Mouse (Mus musculus) kidney, embryonic 16.5 days (tissue): Measurements from ENCODE around the gene Slc5a12. TPM values are rescaled to one million over a fixed set of nuclear protein-coding genes. Genes with fewer than 3 reads are reported as not detected.

ENCODE experiments used
- ATAC-seq: fragments of 200-750 bp; cut with Nextera tagmentation; 2 replicates; pipeline ENCODE4 v1.8.0; 2017; ENCODE audit warnings: moderate TSS enrichment; ENCODE audit not compliant: low FRiP score, low TSS enrichment
- H3K27ac ChIP-seq: fragments of 300-500 bp; sonication (generic); 2 replicates; pipeline ENCODE4 v1.5.1; 2014; ENCODE audit warnings: low read length
- H3K27me3 ChIP-seq: fragments of 300-500 bp; sonication (generic); 2 replicates; pipeline ENCODE4 v1.6.1; 2014; ENCODE audit warnings: low read length, control low read depth, mixed read lengths; ENCODE audit not compliant: insufficient read depth
- H3K36me3 ChIP-seq: fragments of 300-500 bp; sonication (generic); 2 replicates; pipeline ENCODE4 v1.6.1; 2014; ENCODE audit warnings: low read length, control low read depth, mixed read lengths; ENCODE audit not compliant: insufficient read depth
- H3K4me1 ChIP-seq: fragments of 300-500 bp; sonication (generic); 2 replicates; pipeline ENCODE4 v1.6.1; 2014; ENCODE audit warnings: low read length, control low read depth, mixed read lengths; ENCODE audit not compliant: insufficient read depth
- H3K4me2 ChIP-seq: fragments of 300-500 bp; sonication (generic); replicated peaks from 2 replicates; pipeline ENCODE4 v1.6.1; 2014; ENCODE audit warnings: low read depth, low read length
- H3K4me3 ChIP-seq: fragments of 300-500 bp; sonication (generic); 2 replicates; pipeline ENCODE4 v1.5.1; 2014; ENCODE audit warnings: mild to moderate bottlenecking, low read length
- H3K9ac ChIP-seq: fragments of 300-500 bp; sonication (generic); replicated peaks from 2 replicates; pipeline ENCODE4 v1.6.1; 2014; ENCODE audit warnings: low read length
- H3K9me3 ChIP-seq: fragments of 300-500 bp; sonication (generic); 2 replicates; pipeline ENCODE4 v1.6.1; 2016; ENCODE audit warnings: low read length, control low read depth
- whole genome bisulfite sequencing: fragments of 180-500 bp; shearing (Covaris S2); extraction: QIAGEN DNeasy Blood & Tissue Kit; methylation state at CpG from one replicate; pipeline ENCODE4 v1.1.7; 2014; 5-methylcytosine and 5-hydroxymethylcytosine counted together
- polyA plus RNA-seq: library from polyadenylated mRNA; unstranded; fragments of >200 nt; fragmentation: Nextera tagmentation; extraction: Ambion mirVana; gene quantifications from 2 replicates; pipeline ENCODE4 v1.2.1, GENCODE M21; 2015

The Slc5a12 gene
- polyA plus RNA-seq: 3.7 TPM in 2 replicates

DNA sequence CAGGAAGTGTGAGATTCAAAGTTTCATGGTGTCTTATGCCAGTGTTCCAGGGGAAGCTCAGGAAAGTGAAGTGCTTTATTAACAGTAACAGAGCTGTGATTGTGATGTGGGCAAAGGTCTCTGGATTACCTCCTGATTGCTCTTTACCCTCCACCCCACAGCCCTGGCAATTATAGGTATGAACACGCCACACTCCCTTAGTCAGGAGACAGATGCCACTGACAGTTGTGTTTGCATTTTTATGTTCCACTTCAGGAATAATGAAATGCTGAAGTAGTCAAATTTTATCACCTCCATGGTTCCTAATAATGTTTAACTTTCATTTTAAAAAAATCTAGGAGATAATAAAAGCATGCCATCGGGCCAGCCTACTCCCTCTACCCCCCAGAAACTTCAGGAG lies at the start of gene Slc5a12:
TSS of gene Slc5a12 (plus strand) at position 367 of the 400 bp plus-strand sequence.
- 38% methylated on average over 2 of the region's 2 CpGs for WGBS
- ATAC-seq: no peak
- Histone ChIP-seq H3K4me2 (no peak within 1 kb of the TSS), H3K9ac (no peak within 1 kb of the TSS), H3K27me3 (no peaks in the 10 kb centered on the region), H3K4me3 (no peak within 1 kb of the TSS), H3K9me3 (no peaks in the 10 kb centered on the region), H3K4me1 (no peaks in the 10 kb centered on the region), H3K36me3 (no peaks in the 10 kb centered on the region), H3K27ac (no peak within 1 kb of the TSS)

GRCm38 (mm10) chr2:110556098-110556497 lies 41.0 kb upstream of the Slc5a12 start:
- no peaks in the 10 kb centered on the region for H3K4me1 ChIP-seq
- no peak overlapping the region for H3K9ac ChIP-seq
- H3K36me3 ChIP-seq: no peaks in the 10 kb centered on the region
- no peak overlapping the region for H3K4me3 ChIP-seq
- 30% methylated on average over 1 of the region's 1 CpGs for WGBS
- no peaks in the 10 kb centered on the region for H3K27me3 ChIP-seq
- no peak overlapping the region for H3K4me2 ChIP-seq
- H3K9me3 ChIP-seq: no peaks in the 10 kb centered on the region
- H3K27ac ChIP-seq: no peak overlapping the region
- ATAC-seq: no peak

- H3K4me1 ChIP-seq: no peaks in the 10 kb centered on the region
- no peaks in the 10 kb centered on the region for H3K27me3 ChIP-seq
- no peak overlapping the region for H3K27ac ChIP-seq
- no peaks in the 10 kb centered on the region for H3K9me3 ChIP-seq
- no peaks in the 10 kb centered on the region for H3K36me3 ChIP-seq
- no peak overlapping the region for H3K4me3 ChIP-seq
- no peak overlapping the region for H3K4me2 ChIP-seq
- 69% methylated on average over 2 of the region's 2 CpGs for WGBS
- no peak overlapping the region for H3K9ac ChIP-seq
- no peak for ATAC-seq
Observed at GRCm38 (mm10) chr2:110562621-110563020, 34.5 kb upstream of the Slc5a12 start.

GRCm38 (mm10) chr2:110564673-110565627 lies 32.1 kb upstream of the Slc5a12 start:
- Histone ChIP-seq H3K36me3 (no peaks in the 10 kb centered on the region), H3K4me2 (no peak overlapping the region), H3K9ac (no peak overlapping the region), H3K4me3 (no peak overlapping the region), H3K27me3 (no peaks in the 10 kb centered on the region), H3K4me1 (no peaks in the 10 kb centered on the region), H3K9me3 (no peaks in the 10 kb centered on the region), H3K27ac (no peak overlapping the region)
- WGBS: 32% methylated on average over 5 of the region's 5 CpGs
- peak; percentile 85 for ATAC-seq

DNA sequence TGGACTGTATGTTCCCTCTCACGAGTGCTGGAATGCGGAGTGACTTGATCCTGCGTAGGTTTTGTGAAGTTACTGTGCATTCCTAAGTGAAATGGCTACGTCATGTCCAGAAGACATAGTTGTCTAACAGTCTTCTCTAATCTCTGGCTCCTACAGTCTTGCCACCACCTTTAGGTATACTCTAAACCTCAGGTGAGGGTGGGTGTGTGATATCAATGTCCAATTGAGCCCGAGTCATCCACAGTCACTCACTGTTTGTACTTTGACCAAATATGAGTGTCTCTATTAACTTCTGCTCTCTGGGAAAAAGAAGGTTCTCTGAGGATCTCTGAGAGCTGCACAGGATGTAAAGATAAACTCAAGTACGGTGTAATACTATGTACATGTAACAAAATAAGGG lies 10.4 kb upstream of the Slc5a12 start:
- no peak overlapping the region for H3K27ac ChIP-seq
- no peak for ATAC-seq
- H3K4me1 ChIP-seq: no peaks in the 10 kb centered on the region
- no peak overlapping the region for H3K9ac ChIP-seq
- H3K4me2 ChIP-seq: no peak overlapping the region
- no peaks in the 10 kb centered on the region for H3K9me3 ChIP-seq
- no peaks in the 10 kb centered on the region for H3K27me3 ChIP-seq
- H3K36me3 ChIP-seq: no peaks in the 10 kb centered on the region
- no peak overlapping the region for H3K4me3 ChIP-seq
- WGBS: 84% methylated on average over 6 of the region's 6 CpGs

- 70% methylated on average over 1 of the region's 1 CpGs for WGBS
- no peaks in the 10 kb centered on the region for H3K4me1 ChIP-seq
- H3K27me3 ChIP-seq: no peaks in the 10 kb centered on the region
- no peak overlapping the region for H3K4me3 ChIP-seq
- H3K9ac ChIP-seq: no peak overlapping the region
- no peak overlapping the region for H3K27ac ChIP-seq
- H3K4me2 ChIP-seq: no peak overlapping the region
- H3K9me3 ChIP-seq: no peaks in the 10 kb centered on the region
- no peaks in the 10 kb centered on the region for H3K36me3 ChIP-seq
- no peak for ATAC-seq
Observed at GRCm38 (mm10) chr2:110590007-110590406, 7.1 kb upstream of the Slc5a12 start.

DNA sequence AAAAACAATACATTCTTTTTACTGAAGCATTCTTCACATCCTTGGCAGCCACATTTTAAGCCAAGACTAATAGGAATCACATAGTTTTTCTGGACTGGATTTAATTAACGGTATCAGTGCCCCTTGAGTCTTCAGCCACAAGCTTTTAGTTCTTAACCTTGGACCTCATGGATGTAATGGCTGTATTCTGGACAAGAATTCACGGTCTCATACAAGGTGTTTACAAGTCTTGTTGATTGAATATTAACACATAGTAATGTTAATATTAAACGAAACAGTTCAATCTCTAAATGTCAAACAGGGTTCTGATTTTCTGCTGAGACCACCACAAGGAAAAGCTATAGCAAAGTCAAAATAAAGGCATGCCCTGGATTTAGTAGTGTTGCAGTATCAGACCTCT lies 4.8 kb upstream of the Slc5a12 start:
- WGBS: 71% methylated on average over 3 of the region's 3 CpGs
- no peak overlapping the region for H3K27ac ChIP-seq
- H3K4me3 ChIP-seq: no peak overlapping the region
- H3K9ac ChIP-seq: no peak overlapping the region
- no peaks in the 10 kb centered on the region for H3K27me3 ChIP-seq
- H3K36me3 ChIP-seq: no peaks in the 10 kb centered on the region
- H3K4me1 ChIP-seq: no peaks in the 10 kb centered on the region
- ATAC-seq: no peak
- no peaks in the 10 kb centered on the region for H3K9me3 ChIP-seq
- H3K4me2 ChIP-seq: no peak overlapping the region

DNA sequence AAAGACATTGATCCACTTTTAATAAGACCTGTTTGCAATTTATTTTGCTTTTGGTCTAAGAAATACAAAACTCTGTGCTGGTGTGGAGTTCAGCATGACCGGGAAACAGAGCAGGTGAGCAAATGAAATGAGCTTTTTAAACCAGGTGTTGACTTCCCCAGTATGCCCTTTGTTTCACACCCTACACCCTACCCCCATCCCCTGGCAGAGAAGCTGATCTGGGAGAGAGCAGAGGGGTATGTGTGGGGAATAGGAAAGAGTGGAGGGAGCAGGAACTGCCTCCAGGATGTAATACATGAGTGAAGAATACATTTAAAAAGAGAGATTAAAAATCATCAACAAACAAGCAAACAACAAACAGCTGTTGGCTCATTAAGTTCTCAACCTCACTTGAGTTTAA lies 47.3 kb downstream of the Slc5a12 start:
- WGBS: 69% methylated on average over 1 of the region's 1 CpGs
- H3K36me3 ChIP-seq: no peaks in the 10 kb centered on the region
- ATAC-seq: no peak
- no peak overlapping the region for H3K4me2 ChIP-seq
- no peaks in the 10 kb centered on the region for H3K9me3 ChIP-seq
- H3K9ac ChIP-seq: no peak overlapping the region
- H3K4me3 ChIP-seq: no peak overlapping the region
- no peaks in the 10 kb centered on the region for H3K27me3 ChIP-seq
- H3K27ac ChIP-seq: no peak overlapping the region
- no peaks in the 10 kb centered on the region for H3K4me1 ChIP-seq

- H3K9ac ChIP-seq: no peak overlapping the region
- no peaks in the 10 kb centered on the region for H3K9me3 ChIP-seq
- no peak overlapping the region for H3K27ac ChIP-seq
- H3K4me2 ChIP-seq: no peak overlapping the region
- no peaks in the 10 kb centered on the region for H3K4me1 ChIP-seq
- H3K36me3 ChIP-seq: no peaks in the 10 kb centered on the region
- no peak overlapping the region for H3K4me3 ChIP-seq
- ATAC-seq: no peak
- H3K27me3 ChIP-seq: no peaks in the 10 kb centered on the region
Observed at GRCm38 (mm10) chr2:110644846-110645245, 47.7 kb downstream of the Slc5a12 start.

DNA sequence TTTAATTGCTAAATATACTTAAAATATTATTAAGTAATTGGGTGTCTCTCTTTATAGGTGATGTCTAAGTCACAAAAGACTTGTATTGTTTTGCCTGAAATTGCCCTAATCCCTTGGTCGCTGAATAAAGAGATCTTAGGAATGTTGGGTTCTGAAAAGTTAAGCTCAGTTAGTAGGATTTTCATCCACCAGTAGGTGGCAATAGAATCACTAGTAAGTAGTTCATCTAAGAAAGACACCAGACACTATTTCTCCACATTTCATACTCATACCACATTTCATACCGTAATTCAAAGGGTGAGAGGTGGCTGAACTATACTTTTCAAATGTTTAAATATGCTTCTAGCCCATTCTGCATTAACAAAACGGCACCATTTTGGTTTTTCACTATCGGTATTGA lies 66.2 kb downstream of the Slc5a12 start:
- 47% methylated on average over 4 of the region's 4 CpGs for WGBS
- Histone ChIP-seq H3K36me3 (no peaks in the 10 kb centered on the region), H3K9me3 (no peaks in the 10 kb centered on the region), H3K4me3 (no peak overlapping the region), H3K4me2 (no peak overlapping the region), H3K27ac (no peak overlapping the region), H3K9ac (no peak overlapping the region), H3K27me3 (no peaks in the 10 kb centered on the region), H3K4me1 (no peaks in the 10 kb centered on the region)
- ATAC-seq: peak; percentile 39; the same call in 1 of the 2 replicates
